Mouse (Mus musculus) left cerebral cortex, adult 9 months (tissue): ENCODE data around the gene Nf1.

Experiments
- DNase-seq, 2 experiments: peaks; one replicate each; pipeline ENCODE4 v3.0.0; 2022; ENCODE audit warnings: low spot score in 2 of 2

Nf1 gene

GRCm38 (mm10) chr11:79328060-79328459 is 11.4 kb upstream of the Nf1 start:
- no peak for DNase-seq

- no peak for DNase-seq
Observed at GRCm38 (mm10) chr11:79329585-79329984, 9.9 kb upstream of the Nf1 start.

GRCm38 (mm10) chr11:79335077-79335476 is 4.4 kb upstream of the Nf1 start:
- DNase-seq = no peak

DNA sequence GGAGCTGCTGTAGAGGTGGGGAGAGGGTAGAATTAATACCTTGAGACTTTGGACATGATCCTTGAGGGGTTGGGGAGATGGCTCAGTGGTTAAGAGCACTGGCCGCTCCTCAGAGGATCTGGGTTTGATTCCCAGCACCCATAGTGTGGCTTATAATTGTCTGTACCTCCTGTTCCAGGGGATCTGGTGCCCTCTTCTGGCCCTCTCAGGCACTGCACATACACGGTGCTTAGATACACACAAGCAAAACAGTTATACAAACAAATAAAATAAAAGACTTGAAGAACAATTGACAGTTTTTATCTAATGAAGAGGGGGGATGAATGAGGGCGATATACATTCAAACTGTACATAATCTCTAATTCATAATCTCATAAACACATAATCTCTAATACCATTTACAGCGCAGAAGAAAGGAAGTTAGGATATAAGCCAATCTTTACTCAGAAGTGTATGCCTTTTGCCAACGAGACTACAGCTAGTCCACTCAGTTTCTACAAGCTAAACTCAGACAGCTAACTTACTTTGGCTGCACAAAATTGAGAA is 2.7 kb upstream of the Nf1 start:
- DNase-seq = no peak

DNA sequence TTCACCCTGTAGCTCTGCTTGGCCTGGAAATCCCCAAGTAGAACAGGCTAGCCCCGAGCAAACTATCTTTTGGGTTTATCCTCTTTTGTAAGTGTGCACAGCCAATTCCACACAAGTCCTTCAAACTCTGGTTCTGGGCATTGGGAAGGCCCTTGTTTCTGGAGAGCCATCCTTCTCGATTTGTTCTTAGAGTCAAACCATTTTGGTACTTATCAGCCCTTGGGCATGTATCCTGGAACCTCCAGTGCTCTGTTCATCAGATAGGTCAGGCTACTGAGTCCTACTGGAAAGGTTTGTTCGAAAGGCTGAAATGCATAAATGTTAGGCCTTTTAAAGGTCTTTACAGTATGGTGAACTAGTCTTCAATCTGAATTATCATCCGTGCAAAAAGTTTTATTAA is 872 bp upstream of the Nf1 start:
- DNase-seq = peak in 1 of 2 experiments; percentile 8

DNA sequence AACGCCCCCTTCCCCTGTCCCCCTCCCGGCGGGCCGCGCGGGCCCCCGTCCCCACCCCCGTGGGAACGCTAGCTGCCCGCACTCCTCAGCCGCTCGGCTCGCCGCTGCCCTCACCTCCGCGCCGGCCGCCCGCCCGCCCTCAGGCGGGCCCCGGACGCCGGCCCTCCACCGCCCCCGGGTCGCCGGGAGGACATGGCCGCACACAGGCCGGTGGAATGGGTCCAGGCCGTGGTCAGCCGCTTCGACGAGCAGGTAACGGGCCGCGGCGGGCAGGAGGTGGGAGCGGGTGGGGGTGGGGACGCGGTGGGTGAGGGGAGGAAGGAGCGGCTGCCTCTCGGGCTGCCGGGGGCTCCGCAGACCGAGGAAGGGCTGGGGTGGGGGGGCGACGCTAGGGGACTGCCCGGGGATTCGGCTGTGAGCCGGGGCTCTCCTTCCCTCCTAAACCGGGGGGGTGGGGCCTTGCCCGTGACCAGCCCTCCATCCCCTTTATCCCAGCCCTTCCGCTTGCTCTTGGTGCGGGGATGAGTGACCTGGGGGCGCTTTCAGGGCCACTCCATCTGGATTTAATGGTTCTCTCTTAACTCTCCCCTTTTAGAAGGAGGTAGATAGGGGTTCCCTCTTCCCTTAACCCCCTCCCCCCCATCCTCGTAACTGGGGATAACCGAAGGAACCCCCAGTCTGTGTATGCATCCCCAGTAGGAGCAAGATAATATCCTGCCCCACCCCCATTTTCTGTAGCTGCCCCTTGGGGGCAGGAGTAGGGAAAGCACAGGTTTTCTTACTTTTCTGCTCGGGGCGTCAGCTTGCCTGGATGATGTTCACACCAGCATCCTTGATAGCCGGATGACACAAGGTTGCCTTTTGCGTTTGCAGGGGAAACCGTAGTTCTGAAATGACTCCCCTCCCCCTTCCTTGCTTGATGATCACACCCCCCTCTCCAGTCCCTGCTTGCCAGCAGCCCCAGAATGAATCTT is 602 bp downstream of the Nf1 start:
- DNase-seq = peak in 1 of 2 experiments; percentile 11

DNA sequence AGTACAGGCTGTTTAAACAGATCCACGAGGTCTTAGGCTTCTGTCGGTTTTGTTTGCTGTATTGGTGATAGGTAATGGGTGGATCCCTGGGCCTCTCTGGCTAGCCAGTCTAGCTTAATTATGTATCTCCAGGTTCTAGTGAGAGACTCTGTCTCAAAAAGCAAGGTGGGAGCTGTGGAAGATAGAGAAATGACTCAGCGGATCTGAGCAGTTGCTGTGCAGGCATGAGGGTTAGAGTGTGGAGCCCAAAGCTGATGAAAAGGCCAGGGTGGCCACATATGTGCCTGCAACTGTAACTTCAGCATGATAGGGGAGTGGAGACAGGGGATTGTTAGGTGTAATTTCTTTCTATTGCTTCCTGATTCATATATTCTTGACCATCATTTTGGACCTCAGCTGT is 17.5 kb downstream of the Nf1 start:
- no peak for DNase-seq

GRCm38 (mm10) chr11:79357397-79357796 is 17.9 kb downstream of the Nf1 start:
- DNase-seq = no peak

GRCm38 (mm10) chr11:79364956-79365355 is 25.5 kb downstream of the Nf1 start:
- DNase-seq = no peak

- DNase-seq = no peak
Observed at GRCm38 (mm10) chr11:79366284-79366683, 26.8 kb downstream of the Nf1 start.

GRCm38 (mm10) chr11:79373031-79373430 is 33.5 kb downstream of the Nf1 start:
- no peak for DNase-seq

GRCm38 (mm10) chr11:79398336-79398735 is 58.8 kb downstream of the Nf1 start:
- DNase-seq = peak; percentile 18 to 92

DNA sequence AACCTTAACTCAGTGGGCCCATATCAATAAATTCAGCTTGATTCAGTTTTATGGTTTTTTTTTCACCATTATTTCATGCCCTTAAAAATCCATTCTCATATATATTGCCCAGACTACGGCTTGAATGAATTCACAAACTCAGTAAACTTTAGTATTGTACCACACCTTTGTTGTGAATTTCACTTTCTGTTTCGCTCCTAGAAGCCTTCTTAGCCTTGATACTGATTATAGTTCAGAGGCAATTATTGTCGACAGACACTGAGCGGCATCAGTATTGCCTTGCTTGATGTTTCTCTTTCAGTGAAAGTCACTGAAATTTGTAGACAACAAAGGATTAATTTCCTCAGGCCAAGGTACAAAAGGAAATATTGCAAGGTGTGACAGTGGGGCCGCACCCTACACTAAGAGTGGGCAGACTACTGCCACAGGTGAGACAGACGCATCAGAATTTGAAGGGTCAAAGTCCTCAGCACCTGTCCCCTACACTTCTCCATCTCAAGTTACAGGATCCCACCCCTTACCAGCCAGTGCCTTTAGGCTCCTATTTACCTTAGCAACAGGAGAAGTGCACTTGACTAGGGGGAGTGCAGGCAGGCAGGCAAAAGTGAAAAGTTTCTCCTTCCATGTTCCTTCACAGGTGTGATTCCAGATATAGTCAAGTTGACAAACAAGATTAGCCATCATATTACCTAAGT is 64.3 kb downstream of the Nf1 start:
- no peak for DNase-seq

GRCm38 (mm10) chr11:79413761-79414513 is 74.4 kb downstream of the Nf1 start:
- DNase-seq = no peak

GRCm38 (mm10) chr11:79422496-79422895 is 83.0 kb downstream of the Nf1 start:
- no peak for DNase-seq

GRCm38 (mm10) chr11:79426571-79426970 is 87.1 kb downstream of the Nf1 start:
- no peak for DNase-seq

GRCm38 (mm10) chr11:79427638-79428037 is 88.1 kb downstream of the Nf1 start:
- DNase-seq = peak in 1 of 2 experiments; percentile 14

DNA sequence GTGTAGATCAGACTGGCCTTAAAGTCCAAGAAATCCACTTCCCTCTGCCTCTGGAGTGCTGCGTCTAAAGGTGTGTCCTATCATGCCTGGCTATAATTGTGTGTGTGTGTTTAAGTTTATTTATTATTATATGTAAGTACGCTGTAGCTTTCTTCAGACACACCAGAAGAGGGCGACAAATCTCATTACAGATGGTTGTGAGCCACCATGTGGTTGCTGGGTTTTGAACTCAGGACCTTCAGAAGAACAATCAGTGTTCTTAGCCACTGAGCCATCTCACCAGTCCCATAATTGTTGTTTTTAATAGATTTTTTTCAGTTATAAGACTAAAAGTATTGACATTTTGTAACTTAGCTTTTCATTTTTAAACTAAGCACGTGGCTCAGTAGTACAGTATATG is 95.8 kb downstream of the Nf1 start:
- DNase-seq = no peak

DNA sequence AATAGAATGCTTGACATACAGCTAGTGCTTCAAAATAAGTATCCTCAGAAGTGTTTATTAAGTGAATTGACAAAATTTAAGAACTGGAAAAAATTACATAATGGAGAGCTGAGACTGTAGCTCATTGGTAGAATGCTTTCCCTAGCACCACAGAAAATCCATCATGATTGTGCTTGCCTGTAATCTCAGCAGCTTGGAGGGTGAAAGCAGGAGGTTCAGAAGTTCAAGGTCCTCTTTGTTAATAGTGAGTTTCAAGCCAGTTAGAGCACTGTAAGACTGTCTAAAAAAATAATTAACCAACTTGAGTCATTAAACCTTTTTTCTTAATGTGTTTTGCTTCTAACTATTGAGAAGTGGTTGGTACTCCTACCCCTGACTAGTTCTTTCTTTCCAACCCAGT is 108.9 kb downstream of the Nf1 start:
- DNase-seq = no peak

DNA sequence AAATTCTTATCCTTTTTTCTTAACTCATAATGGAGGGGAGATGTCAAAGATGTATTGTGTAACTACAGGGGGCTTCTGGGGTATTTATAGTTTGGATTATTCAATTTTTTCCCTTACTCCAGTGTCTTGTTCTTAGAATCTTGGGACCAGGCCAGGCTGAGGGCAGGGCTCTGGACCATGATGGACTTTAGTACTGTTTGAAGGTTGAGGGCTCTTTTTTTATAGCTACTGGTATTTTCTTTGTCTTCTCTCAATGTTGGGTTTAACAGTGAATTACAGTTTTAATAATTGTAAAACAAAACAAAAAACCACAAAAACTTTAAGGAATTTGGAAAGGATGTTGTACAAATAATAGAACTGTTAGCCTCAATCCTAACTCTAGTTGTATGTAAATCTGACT is 113.5 kb downstream of the Nf1 start:
- no peak for DNase-seq

DNA sequence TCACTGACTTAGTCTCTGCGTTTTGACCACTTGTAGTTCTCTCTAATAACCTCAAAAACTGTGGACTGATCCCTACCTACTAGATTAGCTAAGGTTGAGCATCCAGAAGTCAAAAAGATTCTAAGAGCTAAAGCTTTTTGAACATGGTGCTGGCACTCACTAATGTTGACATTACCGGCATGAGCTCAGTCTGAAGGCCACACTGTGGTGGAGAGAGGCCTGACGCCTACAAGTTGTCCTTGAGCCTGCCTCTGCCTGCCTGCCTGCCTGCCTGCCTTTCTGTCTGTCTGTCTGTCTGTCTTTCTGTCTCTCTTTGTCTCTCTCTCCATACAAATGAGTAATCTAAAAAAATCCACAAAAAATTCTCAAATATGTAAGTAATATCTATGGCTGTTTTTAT is 118.4 kb downstream of the Nf1 start:
- no peak for DNase-seq

DNA sequence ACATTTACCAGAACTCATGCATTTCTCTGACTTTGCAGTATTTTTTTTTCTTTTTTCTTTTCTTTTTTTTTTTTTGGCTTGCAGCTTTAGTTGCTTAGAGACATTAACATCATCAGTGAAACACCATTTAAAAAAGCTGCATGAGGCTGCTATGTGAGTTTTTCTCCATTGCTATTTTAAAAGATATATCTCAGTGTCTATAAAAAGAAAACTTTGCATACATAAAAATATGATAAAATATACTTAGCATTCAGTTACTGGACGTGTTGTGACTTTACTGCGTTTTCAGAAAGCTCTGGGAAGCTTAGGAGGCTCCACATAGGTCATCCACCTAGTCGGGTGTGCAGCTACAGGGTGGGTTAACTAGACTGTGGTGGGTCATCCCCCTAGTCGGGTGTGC is 120.4 kb downstream of the Nf1 start:
- DNase-seq = no peak
